Mouse (Mus musculus): ENCODE results near the gene Onecut1. TPM values are rescaled to one million over a fixed set of nuclear protein-coding genes. Genes with fewer than 3 reads are reported as not detected.

Gene Onecut1
- total RNA-seq, 2 experiments from 2014 or later = not detected

Other genes starting within 250 kb of the Onecut1 start
- gene Fam214a, start 91.0 kb downstream of the Onecut1 start, total RNA-seq (2021) = 10 to 100 TPM; 20.3 to 30.3 TPM
- gene Arpp19, start 175.7 kb downstream of the Onecut1 start, total RNA-seq (2021) = 100 to 1,000 TPM; 129 to 153 TPM
- 1 to 10 TPM; 9.2 to 9.9 TPM for gene Myo5a, start 209.1 kb downstream of the Onecut1 start, total RNA-seq (2021)